Mouse (Mus musculus) olfactory bulb, adult 2 months (tissue): ENCODE data around the gene Adam19.

Experiments used
- CTCF ChIP-seq: fragments of 200-500 bp; IDR thresholded peaks from 2 replicates; pipeline ENCODE4 v1.5.1; 2012; ENCODE audit warnings: low read depth, mild to moderate bottlenecking, low read length, moderate library complexity; ENCODE audit not compliant: insufficient read depth
- POLR2A ChIP-seq: fragments of 200-500 bp; IDR thresholded peaks from 2 replicates; pipeline ENCODE4 v1.6.1; 2012; ENCODE audit warnings: mild to moderate bottlenecking, low read depth, low read length, moderate library complexity; ENCODE audit not compliant: insufficient read depth

GRCm38 (mm10) chr11:46188283-46188682, 132.5 kb downstream of the Adam19 start:
- TF ChIP-seq CTCF (no peak), POLR2A (no peak)
